Mouse (Mus musculus) cerebellum, adult 9-10 months (tissue): ENCODE results near the gene Zbtb40.

Source experiments
- DNase-seq: peaks from one replicate; pipeline ENCODE4 v3.0.0; 2022

Zbtb40 gene

DNA sequence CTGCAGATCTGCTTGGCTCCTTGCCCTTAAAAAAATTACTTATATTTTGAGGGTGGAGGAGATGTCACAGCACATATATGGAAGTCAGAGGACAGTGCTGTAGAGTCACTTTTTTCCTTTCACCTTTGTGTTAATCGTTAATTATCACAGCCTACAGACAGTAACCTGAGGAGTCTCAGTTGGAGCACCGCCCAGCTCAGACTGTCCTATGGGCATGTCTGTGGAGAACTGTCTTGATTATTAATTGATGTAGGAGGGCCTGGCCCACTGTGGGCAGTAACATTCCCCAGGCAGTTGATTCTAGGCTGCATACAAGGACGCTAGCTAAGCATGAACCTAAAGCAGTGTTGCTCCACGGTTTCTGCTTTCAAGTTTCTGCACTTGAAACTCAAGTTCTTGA lies 16.1 kb downstream of the Zbtb40 start:
- no peak for DNase-seq

DNA sequence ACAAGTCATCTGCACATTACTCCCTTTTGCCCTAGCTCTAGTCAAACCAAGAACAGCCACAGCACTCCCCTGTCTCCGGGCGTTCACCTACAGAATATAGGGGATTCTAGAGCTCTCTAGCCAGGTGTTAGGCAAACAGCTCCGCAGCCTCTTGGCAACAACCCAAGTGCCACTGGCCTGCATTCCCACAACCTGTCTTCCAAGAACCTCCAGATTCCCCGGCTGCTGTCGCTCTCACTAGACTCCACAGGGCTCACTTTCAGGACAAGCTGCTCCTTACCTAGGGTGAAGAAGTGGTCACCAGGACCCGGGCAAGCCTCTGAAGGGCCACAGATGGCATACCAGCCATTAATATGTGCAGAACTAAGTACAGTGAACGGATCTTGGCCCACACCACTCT lies 17.3 kb downstream of the Zbtb40 start:
- DNase-seq: peak; percentile 56

DNA sequence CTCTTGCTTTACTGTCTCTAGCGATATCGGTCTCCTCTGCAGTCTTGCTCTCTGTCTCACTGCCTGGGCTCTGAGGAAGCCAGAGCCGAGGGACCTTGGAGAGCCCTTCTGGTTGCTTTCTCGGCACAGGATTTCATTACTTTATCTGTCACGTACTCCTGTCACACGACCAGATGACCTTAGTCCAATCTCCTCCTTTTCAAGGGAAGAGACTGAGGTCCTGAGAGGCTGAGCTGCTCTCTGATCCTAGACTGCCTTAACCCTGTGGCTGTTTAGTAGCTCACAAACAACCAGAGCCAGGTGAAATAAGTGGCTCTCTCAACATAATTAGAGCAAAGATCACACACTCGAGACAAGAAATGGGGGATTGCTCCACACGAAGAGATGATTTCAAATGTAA lies 19.3 kb downstream of the Zbtb40 start:
- no peak for DNase-seq

DNA sequence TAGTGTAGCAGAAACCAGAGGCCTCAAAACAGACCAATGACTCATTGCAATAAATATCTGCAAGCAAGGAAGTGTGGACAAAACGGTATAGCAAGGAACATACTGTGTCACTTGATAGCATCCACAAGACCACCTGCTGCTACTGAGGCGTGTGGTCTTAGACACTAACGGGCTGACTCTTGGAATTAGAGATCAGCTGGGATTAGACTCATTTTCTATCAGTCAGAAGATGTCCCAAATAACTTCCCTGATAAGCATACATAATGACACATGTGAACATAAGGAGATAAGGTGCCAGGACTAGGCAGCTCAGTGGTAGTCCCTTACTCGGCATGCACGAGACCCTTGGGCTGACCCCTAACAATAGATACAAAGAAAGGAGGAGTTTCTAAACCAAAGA lies 21.6 kb downstream of the Zbtb40 start:
- no peak for DNase-seq

DNA sequence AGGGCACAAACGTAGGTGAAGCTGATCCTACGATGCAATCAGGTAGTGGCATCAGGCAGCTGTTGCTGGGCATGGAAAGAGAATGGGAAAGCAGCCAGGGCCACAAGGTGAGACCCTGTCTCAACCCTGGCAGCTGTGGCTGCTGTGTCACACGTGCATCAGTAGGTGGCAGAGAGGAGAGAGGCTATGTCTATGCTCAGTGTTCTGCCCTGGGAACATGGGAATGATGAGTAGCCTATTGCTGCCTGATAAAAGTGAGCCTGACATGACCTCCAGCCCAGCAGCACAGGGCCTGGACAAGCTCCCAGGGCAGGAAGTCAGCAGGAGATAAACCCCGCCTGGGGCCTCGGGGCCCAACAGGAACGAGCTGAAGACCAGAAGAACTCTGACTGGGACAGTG lies 23.0 kb downstream of the Zbtb40 start:
- DNase-seq: no peak

DNA sequence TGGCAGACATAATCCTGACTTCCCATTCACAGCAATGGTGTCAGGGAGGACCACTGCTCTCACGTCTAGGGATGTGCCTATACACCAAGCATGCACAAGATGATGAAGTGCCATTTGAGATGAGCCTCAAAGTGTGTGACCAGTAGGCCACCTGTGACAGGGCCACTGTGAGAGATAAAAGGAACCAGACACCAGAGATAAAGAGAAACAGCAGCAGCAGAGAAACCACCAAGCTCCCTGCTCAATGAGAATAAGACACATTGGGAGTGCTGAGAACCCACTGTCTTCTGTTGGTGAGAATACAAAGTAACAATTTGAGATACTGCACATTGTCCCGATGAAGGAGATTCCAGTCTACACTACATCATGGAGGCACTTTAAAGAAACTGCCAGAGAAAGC lies 23.5 kb downstream of the Zbtb40 start:
- DNase-seq: no peak

DNA sequence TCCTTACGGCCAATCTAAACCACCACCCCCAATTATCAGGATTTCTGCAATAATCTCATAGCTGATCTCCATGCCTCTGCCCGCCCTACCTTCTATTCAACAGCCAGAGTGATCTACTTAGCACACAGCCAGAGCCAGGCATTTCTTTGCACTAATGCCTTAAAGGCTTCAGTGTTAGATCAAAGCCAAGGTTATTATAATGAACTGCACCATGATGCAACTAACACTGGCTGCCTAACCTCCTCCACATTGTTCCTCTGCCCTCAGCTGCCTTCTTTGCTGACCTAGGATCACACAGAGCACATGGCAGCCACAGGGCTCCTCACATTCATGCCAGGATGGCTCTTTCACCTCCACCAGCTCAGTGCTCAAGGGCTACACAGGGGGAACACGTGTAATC lies 28.5 kb downstream of the Zbtb40 start:
- no peak for DNase-seq

DNA sequence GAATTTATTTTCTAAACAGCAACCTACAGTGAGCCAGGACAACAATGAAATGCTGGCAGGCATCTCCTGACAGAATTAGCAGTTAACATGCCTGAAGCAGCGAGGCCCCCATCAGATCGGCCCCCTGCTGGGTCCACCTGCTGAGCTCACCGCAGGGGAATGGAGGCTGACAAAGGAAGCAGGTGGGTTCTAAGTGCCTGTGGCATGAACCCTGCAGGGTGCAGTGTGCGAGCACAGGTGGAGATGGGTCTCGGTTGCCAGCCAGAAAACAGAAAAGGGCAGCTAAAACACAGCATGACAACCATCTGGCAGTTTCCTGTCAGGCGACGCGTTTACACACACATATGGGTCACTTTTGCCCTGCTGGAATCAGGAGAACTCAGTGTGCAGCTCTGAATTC lies 32.7 kb downstream of the Zbtb40 start:
- DNase-seq: peak; percentile 93

DNA sequence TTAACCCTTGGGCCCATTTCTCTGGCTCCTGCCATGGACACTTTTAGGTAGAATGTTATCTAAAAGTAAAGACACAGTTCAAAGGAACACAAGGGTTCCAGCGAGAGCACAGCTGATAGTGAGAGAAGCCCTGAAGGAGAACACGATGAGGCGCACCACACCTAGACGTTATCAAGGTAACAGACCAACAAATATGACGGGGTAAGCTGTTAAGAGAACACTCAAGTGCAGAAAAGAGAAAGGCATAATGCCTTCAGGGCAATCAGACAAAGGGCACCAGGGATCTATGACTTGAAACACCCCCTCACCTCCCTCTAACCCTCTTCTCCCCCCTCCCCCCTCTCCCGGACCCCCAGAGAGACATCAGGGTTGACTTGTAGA lies 33.1 kb downstream of the Zbtb40 start:
- DNase-seq: no peak

DNA sequence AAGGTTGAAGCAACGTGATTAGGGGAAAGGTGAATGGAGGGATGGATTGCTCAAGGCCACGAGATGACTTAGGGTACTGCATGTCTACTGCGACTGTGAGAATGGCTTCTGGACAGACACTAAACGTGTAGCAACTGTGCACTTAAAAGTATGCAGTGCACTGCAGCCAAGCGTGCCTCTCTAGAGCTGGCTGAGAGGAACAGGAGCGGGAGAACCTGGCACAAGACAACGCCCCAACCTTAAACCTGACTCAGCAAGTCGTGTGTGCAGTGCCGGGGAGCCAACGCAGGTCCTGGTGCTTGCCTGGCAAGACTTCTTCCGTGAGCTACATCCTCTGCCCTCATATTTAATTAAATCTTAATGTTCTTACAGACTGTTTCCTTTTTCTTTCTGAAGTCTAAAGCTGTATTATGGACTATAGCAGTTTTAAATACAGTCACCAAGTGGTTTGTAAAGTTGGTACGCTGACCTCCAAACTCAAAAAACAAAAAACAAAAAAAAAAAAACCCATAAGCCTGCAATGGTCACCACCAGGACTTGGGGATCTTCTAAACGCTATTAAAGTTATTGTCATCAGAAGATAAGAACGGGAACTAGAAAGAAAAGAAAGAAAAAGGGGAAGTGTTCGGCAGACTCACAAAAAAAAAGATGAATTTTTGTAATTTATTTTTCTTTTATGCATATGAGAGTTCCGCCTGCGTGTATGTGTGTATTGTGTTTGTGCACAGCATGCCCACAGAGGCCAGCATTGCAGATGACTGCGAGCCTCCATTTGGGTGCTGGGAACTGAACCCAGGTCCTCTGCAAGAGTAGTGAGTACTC lies 33.7 kb downstream of the Zbtb40 start:
- no peak for DNase-seq

DNA sequence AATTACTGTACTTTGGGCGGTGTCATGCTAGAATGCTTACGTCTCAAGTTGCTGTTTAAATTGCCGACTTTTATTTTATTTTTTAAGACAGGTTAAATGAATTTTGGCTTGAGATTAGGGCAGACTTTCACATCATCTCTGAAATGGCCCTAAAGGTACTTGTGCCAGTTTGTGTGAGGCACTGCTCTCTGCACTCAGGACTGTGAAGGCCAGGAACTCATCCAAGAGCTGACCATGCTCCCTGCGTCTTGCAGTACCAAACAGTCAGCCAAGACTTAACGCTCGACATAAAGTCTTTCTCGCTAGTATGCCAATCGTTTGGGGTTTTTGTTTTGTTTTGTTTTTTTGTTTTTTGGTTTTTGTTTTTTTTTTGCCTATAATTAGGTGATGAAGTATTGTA lies 34.5 kb downstream of the Zbtb40 start:
- no peak for DNase-seq

DNA sequence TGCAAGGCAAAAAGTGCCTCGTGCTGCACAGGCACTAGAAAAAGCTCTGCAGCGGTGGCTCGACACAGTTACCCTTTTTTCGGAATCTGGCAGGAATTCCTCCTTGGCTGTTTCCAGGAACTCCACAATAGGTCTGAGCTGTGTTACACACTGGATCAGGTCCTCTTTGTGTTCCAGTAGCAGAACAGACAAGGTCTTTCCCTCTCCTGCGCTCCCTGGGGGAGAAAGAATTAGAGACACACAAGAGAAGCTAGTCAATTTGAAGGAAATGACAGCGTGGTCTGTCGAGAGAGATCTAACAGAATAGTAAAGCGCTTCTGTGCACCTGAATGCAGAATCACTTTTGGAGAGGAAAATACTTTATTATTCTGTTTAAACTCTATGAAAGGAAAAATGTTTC lies 41.6 kb downstream of the Zbtb40 start:
- no peak for DNase-seq

DNA sequence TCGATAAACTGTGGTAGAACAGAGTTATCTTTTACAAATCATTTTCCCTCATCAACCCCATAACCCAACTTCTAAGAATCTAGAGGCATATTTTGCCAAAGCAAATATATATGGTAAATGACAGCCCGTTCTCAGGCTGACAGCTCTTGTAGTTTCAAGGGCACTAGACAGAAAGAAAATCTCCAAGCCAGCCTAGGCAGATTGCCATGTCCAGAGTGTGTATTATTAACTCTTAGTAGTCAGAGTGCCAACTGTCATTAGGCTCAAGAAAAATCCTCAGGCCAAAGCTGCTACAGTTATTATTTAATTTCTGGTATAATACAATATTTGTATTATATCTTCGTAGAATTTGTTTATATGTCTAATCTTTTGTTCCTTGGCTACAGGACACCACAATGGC lies 46.8 kb downstream of the Zbtb40 start:
- DNase-seq: no peak

DNA sequence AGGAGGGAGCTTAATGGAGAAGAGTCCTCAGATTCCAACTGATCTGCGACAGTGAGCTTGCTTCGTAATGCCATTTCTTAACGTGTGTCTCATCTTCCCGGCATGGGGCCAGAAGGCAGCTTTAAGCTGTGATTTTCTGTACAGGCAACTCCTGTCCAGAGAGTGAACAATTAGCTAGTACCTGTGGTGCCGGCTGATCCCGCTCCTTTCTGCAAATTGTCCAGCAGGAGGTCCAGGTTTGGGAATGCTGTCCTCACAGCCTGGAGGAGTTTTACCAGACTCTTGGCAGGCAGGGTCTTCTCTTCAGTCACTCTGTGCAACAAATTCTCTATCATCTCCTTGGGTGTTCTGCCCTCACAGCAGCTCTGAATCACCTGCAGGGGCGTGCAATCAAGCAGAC lies 47.6 kb downstream of the Zbtb40 start:
- no peak for DNase-seq

DNA sequence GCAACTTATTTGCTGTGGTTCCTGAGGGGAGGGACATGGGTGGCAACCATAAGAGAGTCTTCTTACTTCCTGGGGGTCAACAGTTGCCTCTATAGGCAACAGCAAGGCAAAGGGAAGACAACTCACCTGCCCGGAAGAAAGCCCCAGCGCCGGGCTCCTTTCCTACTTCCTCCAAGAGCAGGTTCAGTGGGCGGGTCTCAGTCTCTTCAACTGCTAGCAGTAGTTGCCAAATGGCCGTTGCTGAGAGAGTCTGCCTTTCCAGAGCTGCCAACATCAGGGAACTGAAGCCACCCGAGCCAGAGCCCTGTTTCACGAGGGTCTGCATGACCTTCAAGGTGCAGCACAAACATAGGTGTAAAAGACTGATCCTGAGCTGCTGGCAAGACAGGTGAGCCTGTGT lies 50.2 kb downstream of the Zbtb40 start:
- DNase-seq: no peak

DNA sequence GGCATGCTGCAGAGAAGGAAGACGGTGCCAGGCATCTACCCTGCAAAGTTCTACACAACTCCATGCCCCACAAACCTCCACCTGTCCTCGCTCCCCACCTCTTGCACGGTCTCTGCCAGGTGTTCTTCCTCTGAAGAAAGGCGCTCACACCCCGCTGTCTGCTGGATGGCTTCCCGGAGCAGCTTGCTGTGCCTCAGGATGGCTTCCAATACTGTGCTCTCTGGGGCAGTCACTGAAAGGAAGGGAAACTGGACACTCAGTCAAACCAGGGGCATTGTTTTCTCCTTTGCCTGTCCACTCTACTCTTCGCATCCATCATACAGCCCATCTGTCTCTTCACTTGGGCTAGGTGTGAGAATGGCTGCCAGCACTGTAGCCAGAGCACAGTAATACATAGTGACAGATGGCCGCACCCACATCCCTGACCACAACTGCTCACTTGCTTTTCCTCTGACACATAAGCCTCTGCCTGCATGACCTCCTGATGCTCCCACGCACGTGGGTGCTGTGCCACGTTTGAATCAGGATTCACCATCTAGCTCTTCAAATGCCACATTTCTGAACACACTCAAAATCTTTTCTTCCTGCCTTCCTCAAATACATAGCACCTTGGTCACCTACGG lies 50.8 kb downstream of the Zbtb40 start:
- DNase-seq: peak; percentile 91

DNA sequence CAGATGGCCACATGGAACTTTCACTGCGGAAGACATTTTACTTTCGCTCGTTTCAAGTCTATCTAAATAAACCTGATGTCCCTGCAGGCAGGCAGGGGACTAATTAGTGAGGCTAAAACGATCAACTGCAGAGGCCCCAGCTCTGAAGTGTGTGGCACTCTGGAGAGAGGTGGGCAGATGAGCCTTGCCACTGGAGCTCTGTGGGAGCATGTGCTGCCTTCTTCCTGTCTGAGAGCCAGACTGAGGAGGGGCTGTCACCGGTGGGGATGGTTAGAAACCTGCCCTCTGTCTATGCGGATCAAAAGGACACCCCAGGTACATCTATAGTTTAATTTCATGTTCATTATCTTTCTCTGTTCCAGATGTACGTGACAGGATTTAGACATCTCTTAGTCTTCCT lies 51.7 kb downstream of the Zbtb40 start:
- DNase-seq: no peak

DNA sequence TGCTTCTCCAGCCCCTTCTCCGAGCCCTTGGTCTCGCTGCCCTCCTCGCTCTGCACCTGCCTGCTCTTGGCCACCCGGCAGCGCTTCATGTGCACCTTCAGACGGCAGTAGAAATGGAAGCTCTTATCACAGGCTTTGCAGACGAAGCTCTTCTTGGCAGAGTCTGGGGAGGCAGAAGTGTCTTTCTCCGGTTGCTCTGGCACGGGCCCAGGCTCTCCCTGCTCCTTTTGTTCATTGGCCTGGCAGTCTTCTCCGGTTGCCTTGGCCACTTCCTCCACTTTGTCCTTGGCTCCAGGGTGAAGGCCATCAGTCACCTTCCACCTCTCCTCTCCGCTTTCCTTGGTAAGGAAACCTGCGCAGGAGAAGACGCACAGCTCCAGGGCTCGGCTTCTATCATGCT lies 53.2 kb downstream of the Zbtb40 start:
- DNase-seq: peak; percentile 70

DNA sequence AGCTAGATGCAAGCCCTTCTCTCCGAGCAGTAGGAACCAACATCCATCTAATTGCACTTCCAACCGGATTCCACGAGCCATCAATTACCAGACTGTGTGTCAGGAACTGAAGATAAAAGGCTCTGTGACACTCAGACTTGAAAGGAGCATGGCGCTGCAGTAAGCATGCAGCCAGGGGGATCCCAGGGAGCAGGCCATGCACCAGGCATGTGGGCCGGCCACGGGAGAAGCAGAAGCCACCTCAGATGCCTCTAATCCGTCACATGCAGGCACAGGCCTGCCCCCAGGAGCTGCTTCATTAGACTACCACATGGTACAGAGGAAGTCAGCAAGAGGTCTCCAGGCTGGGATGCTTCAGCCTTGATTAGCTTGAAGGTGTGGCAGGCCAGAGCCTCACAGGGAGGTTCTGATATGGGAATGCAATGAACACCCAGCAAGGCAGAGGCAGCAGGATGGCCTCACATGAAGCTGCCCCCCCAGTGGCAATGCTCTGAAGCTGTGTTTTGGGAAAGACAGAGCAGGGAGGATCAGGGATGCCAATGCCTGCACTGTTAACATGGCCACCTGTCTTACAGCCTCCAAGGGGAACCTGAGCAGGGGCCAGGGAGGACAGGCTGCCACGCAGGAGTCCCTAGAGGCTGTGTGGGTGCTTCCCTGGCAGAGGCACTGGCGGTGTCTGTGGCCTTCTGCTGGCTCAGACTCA lies 66.5 kb downstream of the Zbtb40 start:
- DNase-seq: no peak

DNA sequence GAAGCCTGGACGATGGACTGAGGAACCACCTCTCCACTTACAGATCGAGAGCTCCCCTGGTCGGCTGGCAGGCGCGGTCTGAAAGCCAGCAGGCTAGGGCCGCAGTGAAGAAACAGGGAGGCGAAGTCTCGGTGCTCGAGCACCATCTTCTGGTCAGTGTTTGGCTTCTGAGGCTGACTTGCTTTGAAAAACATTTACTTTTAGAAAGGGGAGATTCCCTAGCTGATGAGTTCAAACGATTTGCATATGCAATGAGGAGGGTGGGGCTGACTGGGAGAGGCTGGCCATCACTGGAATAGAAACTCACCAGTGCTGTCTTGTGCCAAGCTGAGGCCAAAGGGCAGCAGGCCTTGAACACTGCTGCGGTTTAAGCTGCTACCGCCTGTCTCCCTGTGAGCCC lies 67.3 kb downstream of the Zbtb40 start:
- peak; percentile 78 for DNase-seq

DNA sequence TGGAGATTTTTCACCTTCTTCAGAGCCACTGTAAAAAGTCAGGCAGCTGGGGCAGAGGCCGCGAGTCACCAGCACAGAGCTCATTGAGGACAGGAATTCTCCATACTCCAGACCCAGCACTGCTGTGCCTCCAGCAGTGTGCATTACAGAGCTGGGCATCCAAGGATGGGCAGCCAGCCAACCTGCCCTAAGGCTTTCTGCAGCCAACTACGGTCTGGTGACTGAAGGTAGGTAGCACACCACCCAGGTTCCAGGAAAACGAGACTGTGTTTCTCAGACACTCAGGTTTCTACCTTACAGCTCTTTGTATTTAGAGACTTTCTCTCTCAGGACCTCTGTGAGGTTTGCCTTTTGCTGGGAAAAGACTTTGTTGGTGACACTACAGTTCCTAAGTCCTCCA lies 67.7 kb downstream of the Zbtb40 start:
- peak; percentile 42 for DNase-seq

DNA sequence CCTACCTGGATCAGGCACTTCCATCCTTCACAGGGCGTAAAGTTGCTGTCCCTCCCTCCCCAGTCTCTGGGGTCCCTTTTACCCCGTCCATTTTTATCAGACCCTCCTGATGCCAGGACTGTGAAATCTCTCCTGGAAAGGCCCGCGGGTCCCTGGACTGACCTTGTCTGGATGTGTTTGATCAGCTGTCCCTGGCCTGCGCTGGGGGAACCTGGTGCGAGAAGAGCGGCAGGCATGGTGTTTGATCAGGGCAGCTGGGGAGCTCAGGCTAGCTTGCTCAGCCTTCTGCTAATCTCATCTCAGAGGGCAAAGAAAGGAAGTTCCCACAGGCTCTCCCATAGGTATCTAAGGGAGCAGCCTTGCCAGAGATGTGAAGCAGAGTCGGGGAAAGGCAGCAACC lies 71.4 kb downstream of the Zbtb40 start:
- no peak for DNase-seq

DNA sequence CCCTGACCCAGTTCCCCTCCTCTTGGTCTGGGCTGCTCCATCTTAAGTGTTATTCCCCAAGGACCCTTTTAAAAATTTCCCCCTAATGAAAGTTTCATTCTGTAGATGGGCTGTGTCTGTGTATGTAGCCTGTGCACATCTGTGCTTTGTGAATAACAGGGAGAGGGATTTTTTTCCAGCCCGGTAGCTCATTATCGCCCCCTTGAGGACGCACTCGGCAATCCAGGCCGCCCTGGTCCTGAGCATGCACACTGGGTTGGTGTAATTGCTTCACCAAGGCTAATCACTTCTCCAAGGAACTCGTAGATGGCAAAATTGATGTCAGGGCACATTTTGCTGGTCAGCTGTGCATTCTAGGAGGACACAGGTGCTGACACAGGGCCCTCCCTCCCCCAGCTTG lies 77.7 kb downstream of the Zbtb40 start:
- peak; percentile 54 for DNase-seq
